Mouse (Mus musculus) ZHBTc4 (cell line): ENCODE data around the gene Snrpd3.
"Not testable (repeated sequence)": the region's sequence is repeated elsewhere in the genome, so short reads cannot be mapped to it uniquely, and the experiment has no call there.

Experiments used
- DNase-seq: peaks from one replicate; pipeline ENCODE4 v3.0.0-alpha.2; 2011; ENCODE audit warnings: low read depth, low spot score

The Snrpd3 gene

DNA sequence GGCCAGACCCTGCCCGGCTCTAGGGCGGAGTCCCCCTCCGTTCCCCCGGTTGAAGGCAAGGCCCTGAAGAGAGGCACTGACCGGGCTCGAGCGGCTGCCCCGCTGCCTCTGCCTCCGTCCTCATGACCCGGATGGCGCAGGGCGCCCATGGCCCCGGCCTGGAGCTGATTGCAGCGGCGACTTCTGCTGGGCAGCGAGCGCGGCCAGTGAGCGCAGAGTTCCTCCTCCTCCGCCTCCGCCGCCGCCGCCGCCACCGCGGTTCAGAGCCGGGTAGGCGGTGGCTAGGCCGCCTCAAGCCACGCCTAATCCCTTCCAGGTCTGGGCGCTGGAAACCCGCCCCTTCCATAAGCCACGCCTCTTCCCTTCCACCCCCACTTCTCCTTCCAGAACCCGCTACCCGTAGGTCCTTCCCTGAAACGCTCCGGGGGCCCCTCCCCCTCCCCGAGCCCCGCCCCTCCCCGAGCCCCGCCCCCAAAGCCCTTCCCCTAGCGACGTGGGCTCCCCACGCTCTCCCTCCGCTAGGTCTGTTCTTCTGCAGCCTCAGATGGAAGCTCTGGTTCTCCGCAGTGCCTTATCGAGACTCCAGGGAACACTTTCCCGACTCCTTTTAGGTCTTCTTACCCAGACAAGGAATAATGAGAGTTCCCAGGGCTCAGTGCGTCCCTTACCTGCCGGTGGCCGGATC is at the start of gene Snrpd3:
Snrpd3 (plus strand) TSS at position 479 of the 685 bp plus-strand sequence.
- peak; percentile 98 for DNase-seq

DNA sequence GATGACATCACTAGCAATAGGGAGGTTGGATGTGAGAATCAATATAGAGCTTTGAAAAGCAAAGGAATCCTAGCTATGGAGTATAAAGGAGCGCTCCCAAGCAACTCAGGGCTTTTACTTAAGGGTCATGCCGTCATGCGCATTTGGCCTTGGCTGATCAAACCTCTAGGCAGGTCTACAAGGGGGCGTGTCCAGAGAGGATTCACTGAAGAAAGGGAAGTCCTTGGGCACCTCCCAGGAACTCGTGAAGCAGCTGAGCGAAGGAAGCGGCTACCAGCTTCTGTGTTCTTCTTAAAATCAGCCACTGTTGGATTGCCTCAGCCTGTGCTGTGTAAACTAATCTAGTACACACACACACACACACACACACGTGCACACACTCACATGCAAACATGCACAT is 43.9 kb upstream of the Snrpd3 start:
- DNase-seq = peak; percentile 79

DNA sequence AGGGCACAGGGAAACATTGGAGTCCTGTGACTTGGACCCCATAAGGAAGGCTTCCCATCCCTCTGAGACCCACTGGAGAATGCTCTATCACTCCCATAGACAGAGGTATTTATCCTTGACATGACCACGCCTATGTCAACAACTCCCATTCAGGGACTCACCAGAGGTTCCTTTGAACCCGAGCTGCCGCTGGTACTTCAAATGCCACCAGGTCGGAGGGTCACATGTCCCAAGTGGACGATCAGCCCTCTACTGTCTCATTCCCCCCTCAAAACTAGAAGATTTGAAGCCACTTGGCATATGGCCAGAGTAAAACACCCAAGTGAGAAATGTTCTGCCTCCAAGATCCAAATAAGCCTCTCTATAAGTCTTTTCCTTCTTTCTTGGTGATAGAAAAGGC is 42.8 kb upstream of the Snrpd3 start:
- peak; percentile 39 for DNase-seq

DNA sequence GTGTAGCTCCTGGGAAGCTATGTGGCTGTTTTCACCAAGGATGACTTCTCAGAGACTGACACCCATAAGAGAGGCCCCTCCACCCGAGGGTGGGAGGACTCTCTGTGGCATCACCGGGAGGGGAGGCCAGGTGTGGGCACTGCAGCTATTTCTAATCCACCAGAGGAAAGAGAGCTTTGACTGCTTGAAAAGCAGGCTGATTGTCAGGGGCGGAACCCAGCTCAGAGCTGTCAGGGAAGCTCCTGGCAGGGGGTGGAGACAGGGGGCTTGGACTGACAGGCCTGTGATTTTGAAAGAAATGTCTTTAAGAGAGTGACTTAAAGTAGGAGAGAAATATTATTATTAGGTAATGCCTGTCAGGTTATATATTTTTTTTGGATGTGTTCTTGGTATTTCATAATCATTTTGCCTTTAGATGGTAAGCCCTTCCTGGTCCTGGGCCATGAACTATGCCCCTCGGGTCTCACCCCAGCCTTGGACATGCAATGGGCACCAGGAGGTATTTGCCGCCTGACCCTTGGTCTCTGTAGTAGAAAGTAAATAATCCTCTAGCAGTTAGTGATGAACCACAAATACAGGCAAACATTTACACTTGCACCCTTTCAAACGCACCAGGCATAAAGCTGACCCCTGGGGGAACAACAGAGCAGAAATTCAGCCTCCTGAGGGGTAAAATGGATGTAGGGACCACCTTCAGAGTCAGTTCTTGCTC is 42.1 kb upstream of the Snrpd3 start:
- DNase-seq = not testable (repeated sequence)

DNA sequence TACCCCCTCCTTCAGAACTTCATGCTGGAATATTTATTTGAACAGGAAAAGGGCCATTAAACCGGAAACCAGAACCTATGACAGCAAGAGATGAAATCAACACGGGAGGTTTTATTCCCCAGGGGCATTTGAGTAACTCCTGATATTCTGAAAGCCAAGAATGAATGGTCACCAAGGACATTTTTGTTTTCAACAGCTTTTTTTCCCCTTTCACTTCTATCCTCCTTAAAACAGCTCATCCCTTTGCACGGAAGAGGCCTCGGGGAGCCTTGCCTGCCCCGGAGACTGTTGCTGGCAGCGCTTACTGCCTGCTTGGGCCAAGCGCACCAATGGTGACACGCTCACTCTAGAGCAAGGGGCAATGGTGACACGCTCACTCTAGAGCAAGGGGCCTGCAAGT is 40.3 kb upstream of the Snrpd3 start:
- no peak for DNase-seq

DNA sequence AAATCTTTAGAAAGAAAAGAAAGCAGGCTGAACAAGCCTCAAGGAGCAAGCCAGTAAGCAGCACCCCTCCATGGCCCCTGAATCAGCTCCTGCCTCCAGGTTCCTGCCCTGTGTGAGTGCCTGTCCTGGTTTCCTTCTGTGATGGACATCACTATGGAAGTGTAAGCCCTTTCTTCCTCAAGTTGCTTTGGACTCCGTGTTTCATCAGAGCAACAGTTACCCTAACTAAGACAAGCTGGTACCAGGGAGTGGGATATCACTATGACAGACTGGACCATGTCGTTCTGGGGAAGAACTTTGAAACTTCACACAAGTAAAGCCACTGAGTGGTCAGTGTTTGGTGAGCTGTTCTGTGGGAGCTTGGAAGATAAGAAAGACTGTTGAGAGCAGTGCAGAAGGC is 37.4 kb upstream of the Snrpd3 start:
- DNase-seq = no peak

DNA sequence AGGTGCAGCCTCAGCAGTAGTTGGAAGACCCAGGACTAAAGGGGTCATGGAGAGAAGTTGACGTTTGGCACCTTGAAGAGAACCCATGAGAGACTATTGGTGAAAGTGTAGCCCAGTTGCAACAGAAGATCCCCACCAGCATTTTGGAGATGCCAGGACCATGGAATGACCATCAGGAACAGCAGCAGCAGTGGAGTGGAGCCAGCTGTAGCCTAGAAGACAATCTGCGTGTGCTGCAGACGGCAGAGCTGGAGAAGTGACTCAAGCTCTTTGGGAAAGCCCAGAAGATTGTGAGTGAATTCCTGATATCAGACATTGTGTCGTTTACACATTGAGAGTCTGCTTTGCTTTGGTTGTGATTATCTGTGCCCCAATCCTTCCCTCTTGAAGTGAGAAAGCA is 35.6 kb upstream of the Snrpd3 start:
- DNase-seq = no peak

DNA sequence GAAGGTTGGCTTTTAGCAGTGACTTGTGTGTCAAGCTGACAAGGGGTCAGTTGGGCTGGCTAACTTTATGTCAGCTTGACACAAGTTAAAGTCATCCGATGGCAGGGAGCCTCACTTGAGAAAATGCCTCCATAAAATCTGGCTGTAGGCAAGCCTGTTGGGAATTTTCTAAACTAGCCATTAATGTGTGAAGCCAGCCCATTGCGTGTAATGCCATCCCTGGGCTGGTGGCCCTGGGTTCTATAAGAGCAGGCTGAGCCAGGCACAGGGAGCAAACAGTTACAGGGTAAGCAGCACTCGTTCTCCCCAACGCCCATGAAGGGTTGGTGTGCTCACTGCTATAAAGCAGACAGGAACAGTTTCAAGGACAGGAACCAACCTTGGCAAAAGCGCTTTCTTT is 35.1 kb upstream of the Snrpd3 start:
- DNase-seq = no peak

DNA sequence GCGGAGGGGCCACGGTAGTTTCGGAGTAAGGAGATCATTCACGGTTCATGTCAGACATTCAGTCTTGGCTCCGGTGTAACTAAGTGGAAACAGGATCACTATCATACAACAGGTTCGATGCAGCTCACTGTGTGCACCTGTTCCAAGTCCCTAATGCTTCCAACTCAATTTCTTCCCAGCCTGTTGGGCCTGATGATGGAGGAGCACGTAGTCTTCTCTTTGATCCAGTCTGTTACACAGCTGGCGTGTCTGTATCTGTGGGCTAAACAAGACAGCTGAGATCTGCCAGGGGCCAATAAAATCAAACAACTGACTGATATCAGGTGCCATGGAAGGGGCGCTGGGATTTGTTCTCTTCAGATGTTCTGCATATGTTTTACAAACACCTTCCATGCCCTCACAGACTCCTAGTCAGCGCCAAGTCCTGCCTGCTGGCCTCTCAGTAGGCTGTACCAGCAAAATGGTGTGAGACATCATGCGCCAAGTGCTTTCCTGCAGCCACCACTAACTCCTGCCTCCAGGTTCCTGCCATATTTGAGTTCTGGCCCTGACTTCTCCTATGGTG is 34.4 kb upstream of the Snrpd3 start:
- DNase-seq = no peak

DNA sequence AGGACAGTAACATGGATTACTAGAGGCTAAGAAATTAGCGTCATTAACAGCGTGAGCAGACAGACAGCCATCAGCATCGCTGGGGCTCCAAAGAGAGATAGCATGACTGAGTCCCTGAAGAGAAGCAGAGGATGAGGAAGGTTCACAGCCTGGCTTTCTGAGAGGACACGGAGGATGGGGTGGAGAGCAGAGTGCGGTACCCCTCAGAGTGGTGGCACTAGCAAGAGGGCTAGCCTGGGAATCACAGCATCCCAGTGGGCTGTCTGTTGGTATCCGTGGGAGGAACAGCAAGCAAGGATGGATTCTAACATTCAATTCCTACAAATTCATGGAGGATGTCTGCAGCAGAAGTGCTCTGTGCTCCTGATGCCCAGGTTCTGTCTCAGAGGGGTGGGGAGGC is 33.3 kb upstream of the Snrpd3 start:
- DNase-seq = no peak

DNA sequence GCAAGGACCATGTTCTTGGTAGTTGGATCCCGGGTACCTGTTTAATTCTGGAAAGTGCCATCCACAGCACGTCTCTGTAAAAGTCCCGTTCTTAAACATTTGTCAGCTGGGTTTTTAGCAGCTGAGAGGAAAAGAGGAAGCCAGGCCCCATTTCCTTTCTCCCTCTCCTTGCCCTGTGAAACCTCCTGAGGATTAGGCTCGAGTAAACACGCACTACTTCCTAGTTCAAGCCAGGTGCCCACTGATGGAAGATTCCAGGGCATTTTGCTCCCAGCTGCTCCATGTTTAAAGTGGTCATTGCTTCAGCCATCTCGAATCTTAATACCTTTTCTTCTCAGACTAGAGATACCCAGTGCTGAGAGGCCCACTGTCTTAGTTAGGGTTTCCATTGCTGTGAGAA is 32.6 kb upstream of the Snrpd3 start:
- DNase-seq = no peak

DNA sequence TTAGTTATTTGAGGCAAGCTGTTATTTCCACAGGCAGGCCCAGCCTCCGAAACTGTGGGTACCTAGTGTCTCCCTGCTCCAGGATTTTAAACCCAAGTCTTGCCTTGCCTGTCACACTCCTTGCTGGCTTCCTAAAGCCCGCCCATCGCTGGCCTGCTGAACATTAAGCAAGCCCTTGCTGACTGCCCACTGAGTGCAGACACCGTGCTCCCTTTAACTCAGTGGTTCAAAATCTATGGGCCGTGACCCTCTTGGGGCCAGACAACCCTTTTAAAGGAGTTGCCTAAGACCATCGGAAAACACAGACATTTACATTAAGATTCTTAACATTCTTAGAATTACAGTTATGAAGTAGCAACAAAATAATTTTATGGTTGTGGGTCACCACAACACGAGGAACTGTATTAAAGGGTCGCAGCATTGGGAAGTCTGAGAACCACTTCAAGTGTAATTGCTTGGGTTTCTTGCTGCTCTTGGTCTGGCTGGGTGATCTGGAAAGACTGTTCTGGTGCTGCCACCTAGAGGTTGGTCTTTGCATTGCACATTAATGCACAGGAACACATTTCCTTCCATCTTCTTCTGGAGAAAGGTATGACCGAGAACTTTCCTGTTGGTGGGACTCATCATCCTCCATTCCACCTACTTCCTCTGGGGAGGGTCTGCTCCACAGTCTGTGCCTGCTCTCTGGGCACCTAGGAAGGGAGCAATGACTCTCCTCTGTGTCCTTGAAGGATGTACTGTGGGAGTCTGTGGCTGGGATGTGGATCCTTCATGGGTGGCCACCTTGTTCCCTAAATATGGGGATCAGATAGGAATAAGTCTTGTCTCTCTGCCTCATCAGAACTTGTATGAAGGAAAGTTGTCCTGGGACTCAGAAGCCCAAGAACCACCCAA is 31.0 kb upstream of the Snrpd3 start:
- DNase-seq = peak; percentile 81

DNA sequence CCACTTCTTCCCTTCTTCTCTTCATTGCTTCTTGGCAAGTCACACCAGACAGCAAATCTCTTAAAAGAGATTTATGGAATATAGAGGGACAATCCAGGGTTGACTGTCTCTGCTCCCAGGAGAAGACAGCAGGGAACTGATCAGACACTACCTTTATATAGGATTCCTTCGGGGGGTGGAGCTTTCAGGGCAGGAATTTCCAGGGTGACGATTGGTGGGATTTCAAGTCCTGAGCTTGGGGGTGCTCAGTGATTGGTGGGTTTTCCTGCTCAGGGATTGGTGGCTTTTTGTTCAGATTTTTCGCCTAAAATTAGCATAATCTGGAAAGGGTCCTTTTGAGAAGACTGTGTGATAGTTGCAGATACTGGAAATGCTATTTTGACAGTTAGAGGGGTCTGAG is 30.2 kb upstream of the Snrpd3 start:
- DNase-seq = peak; percentile 64

DNA sequence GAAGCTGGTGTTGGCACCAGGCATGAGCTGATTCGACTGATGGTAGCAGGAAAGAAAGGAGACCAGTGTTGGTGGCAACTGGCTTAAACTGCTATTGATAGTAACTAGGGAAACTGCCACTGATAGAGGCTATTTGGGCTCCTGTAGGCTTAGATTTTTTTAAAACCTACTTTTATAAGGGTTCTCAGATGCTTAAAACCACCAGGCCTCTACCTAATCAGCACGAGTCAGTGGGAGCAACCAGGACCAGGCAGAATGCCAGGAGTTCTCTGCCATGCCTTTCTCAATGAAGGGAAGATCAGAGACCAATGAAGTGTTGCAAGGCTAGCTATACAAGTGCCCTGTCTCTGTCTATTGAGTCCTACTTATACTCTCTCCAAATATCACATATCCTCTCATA is 27.8 kb upstream of the Snrpd3 start:
- DNase-seq = no peak

DNA sequence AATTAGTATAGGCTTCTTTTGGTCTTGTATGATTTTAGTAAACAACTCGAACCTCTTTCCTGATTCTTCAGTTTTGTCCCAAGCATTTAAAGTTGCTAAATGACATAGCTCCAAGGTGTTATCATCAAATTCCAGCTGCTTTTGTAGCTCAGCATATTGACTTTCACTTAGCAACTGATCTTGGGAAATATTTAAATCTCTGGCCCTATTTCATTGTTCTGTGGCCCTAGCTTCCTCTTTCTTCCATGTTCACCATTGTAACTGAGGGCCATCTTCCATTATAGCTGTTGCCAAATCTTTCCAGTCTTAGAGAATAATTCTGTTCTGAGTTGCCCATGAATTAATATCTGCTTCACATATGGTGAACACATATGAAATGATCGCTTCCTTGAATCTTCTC is 26.6 kb upstream of the Snrpd3 start:
- no peak for DNase-seq

DNA sequence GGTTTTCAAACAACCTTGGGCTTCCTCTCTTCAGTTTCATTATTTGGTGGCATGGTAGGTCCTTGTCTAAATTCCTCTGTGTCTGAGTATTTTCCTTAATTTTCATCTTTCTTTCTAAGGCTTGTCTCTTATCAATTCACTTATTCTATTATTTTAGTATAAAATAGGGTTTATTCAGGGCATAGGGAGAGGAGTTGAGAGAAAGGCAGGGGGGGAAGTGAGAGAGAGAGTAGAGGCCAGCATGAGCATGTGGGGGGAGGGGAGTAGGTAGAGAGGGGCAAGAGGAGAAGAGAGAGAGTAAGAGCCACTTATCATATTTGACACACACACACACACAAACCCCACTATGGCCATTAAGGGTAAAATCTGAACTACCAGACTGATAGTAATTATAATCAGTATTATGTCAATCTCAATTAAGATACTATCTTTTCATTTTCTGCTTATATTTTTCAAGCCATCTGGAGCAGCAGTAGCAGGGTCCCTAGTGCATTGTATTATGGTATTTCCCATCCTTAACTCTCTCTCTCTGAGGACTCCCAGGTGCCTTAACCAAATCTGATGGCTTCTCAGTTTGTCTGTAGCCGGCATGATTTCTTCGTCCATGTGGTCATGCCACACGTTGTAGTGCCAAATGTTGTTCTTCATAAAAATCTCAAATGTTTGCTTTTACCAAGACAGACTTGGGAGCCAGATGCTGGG is 26.0 kb upstream of the Snrpd3 start:
- DNase-seq = no peak

DNA sequence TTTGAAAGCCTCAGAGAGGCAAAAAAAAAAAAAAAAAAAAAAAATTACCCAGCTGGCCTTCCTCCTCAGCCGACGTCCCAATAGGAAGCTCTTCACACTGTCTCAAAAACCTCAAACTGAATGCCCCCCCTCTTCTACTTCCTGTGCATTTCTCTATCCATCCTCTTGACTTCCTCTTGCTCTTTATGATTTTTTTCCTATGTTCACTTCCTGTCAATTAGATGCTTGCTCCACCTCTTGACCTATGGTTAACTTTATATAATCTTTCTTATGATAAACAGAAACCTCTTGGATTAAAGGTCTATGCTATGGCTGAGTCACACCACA is 25.5 kb upstream of the Snrpd3 start:
- no peak for DNase-seq

DNA sequence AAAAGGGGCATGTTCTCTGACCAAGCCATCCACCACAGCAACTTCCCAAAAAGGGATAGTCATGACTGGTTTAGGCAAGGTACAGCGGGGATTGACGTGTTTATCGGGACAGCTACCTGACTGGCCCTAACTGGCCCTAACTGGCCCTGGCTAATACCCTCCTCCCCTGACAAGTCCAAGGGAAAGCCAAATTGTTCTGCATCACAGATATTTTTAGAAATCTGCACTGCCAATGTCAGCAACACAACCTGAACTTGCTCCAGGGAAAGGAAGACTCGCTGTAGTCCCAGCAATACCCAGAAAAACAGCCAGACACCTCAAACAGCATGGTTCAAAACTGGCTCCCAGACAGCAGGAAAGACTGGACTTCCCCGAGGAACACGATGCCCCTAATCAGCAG is 22.0 kb upstream of the Snrpd3 start:
- DNase-seq = no peak

DNA sequence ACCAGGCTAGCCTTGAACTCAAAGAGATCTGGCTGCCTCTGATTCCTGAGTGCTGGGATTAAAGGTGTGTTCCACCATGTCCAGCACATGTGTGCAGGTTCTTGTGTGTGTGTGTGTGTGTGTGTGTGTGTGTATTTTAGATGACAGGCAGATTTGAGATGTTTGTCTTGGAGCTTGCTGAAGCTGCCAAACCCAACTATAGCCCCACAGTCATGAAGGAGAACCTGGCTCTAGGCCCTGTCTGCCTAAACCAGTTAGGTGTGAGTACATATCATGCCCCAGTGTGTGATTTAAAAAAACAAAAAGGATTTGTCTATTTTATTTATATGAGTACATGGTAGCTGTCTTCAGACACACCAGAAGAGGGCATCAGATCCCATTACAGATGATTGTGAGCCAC is 21.4 kb upstream of the Snrpd3 start:
- no peak for DNase-seq

DNA sequence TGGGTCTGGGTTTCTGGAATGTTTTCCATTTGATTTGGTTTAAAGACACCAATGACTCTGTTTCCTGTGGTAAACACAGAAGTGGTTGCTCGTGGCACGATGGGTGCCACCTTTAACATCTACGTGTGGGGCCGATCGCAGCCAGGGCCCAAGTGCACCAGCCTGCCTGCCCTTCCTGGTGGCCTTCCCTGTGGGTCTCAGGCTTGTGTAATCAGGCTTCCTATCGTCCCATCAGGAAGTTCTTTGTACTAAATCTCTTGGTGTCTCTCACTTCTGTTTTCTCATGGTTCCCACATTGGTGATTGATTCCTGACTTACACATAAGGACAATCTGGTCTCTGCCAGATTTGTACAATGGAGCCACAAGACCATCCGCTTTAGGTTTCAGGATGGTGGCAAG is 18.1 kb upstream of the Snrpd3 start:
- DNase-seq = not testable (repeated sequence)

DNA sequence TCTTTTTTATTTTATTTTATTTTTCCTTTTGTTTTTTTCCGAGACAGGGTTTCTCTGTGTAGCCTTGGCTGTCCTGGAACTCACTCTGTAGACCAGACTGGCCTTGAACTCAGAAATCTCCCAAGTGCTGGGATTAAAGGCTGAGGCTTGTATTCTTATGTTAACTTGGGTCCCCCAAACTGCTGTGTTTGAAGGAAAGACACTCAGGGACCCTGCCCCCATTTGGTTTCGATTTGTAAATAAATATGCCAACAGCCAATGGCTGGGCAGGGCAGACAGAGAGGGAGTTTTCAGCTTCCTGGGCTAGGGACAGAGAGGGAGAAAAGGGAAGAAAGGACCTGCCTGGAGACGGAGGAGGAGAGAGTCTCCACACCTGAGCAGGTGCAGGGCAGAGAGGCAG is 17.6 kb upstream of the Snrpd3 start:
- DNase-seq = peak; percentile 12

DNA sequence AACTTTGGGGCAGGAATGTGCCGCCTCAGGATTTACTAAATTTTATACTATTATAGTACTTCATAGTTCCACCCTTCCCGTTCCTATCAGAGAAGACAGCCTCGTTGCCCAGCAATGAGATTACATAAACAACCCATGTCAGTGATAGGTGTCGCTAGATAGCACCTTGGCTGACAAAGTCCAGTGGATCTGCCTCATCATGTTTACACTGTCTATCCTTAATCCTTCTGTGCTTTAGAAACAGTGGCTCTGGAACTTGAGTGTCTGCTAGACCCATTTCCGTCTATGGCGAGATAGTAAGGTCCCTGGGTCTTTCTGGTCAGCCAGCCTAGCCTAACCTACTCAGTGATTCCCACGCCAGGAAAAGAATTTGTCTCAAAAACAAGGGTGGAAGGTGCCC is 17.0 kb upstream of the Snrpd3 start:
- no peak for DNase-seq
